Mouse (Mus musculus) forebrain, embryonic 14.5 days (tissue): ENCODE results near the gene Tpk1. TPM values are rescaled to one million over a fixed set of nuclear protein-coding genes. Genes with fewer than 3 reads are reported as not detected.

ENCODE experiments used
- ATAC-seq: fragments of 200-750 bp; cut with Nextera tagmentation; 2 replicates; pipeline ENCODE4 v1.8.0; 2017; ENCODE audit warnings: mild to moderate bottlenecking, moderate library complexity
- DNase-seq: peaks from one replicate; pipeline ENCODE4 v3.0.0-alpha.2; 2015; ENCODE audit warnings: low spot score
- H3K27ac ChIP-seq: fragments of 300-500 bp; sonication (generic); 2 replicates; pipeline ENCODE4 v1.5.1; 2014; ENCODE audit warnings: low read depth, mild to moderate bottlenecking, control low read depth, low read length, moderate library complexity
- H3K27me3 ChIP-seq: fragments of 300-500 bp; sonication (generic); replicated peaks from 2 replicates; pipeline ENCODE4 v1.6.1; 2014; ENCODE audit warnings: low read length, control low read depth, mixed read lengths; ENCODE audit not compliant: control insufficient read depth, insufficient read depth
- H3K36me3 ChIP-seq: fragments of 300-500 bp; sonication (generic); 2 replicates; pipeline ENCODE4 v1.6.1; 2014; ENCODE audit warnings: low read length, control low read depth; ENCODE audit not compliant: control insufficient read depth, insufficient read depth
- H3K4me1 ChIP-seq: fragments of 300-500 bp; sonication (generic); 2 replicates; pipeline ENCODE4 v1.6.1; 2014; ENCODE audit warnings: antibody characterized with exemption, low read length, control low read depth; ENCODE audit not compliant: control insufficient read depth, insufficient read depth
- H3K4me2 ChIP-seq: fragments of 300-500 bp; sonication (generic); 2 replicates; pipeline ENCODE4 v1.6.1; 2014; ENCODE audit warnings: mild to moderate bottlenecking, control low read depth, low read length
- H3K4me3 ChIP-seq: fragments of 300-500 bp; sonication (generic); 2 replicates; pipeline ENCODE4 v1.5.1; 2014; ENCODE audit warnings: low read depth, low read length, control low read depth
- H3K9ac ChIP-seq: fragments of 300-500 bp; sonication (generic); 2 replicates; pipeline ENCODE4 v1.6.1; 2014; ENCODE audit warnings: mild to moderate bottlenecking, low read length, control low read depth, moderate library complexity
- H3K9me3 ChIP-seq: fragments of 300-500 bp; sonication (generic); replicated peaks from 2 replicates; pipeline ENCODE4 v1.6.1; 2016; ENCODE audit warnings: low read length, control low read depth, mixed read lengths; ENCODE audit not compliant: control insufficient read depth
- WGBS: fragments of 180-500 bp; shearing (Covaris S2); extraction: QIAGEN DNeasy Blood & Tissue Kit; methylation state at CpG from one replicate; pipeline ENCODE4 v1.1.7; 2014; 5-methylcytosine and 5-hydroxymethylcytosine counted together
- polyA plus RNA-seq: library from polyadenylated mRNA; unstranded; fragments of >200 nt; fragmentation: Nextera tagmentation; extraction: Ambion mirVana; gene quantifications from 2 replicates; pipeline ENCODE4 v1.2.1, GENCODE M21; 2014

The Tpk1 gene
- polyA plus RNA-seq, 1 experiment from 2014 or later = 5.5 TPM

DNA sequence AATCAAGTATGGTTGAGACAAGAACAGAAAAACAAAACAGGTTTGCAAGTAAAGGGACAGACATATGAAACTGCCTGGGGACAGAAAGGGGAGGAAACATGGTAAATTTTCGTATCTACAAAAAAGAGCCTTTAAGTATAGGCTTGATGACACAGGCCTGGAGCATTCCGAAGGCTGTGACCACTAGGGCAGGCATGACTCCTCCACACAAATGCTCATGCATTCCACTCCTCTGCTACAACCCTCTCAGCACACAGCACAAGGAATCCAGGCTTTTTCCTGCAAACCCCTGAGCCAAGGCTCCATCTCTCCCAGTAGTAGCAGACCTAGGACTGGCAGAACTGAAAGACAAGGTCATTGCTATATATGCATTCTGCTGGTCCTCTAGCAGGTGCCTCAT, 179.4 kb downstream of the Tpk1 start:
- H3K4me1 ChIP-seq = no peaks in the 10 kb centered on the region
- no peaks in the 10 kb centered on the region for H3K9me3 ChIP-seq
- H3K4me2 ChIP-seq = no peak overlapping the region
- H3K4me3 ChIP-seq = no peak overlapping the region
- no peak overlapping the region for H3K9ac ChIP-seq
- ATAC-seq (no peak), DNase-seq (no peak)
- no peaks in the 10 kb centered on the region for H3K36me3 ChIP-seq
- H3K27me3 ChIP-seq = no peaks in the 10 kb centered on the region
- no peak overlapping the region for H3K27ac ChIP-seq
- 84% methylated on average over 2 of the region's 2 CpGs for WGBS

DNA sequence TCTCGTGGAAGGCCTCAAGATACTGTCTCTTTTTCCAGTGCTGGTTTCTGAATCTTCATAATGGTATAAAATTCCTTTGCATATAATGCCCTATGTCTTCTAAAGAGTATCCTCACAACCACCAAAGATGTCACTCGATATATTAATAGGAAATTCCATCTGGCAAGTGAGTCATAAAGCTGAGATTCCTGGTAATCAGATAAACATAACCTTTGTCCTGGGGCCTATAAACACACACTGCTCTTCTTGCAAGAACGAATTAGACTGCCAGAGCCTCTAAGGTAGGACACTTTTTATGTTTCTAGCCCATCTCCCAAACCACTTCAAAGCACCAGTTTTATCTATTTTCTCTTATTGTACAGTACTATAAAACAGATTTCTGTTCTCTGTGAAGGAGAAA, 185.4 kb downstream of the Tpk1 start:
- H3K4me1 ChIP-seq = no peaks in the 10 kb centered on the region
- WGBS = 83% methylated on average over 3 of the region's 3 CpGs

DNA sequence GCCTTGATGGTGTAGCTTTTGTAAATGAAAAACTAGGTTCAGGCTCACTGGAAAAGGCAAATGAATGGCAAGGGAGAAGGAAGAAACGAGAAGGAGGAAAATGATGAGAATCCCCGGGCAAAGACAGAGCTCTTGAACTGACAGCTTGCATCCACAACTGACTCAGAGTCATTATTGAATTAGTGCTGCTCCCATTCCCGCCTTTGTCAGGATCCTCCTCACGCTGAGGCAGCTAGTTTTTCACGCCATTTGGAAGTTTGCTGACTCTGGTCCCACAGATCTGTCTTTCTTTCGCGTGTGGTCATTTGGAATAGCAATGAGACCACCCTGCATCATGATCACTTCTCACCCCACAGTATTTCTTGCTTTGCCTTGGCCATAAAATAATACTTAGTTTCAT, 187.3 kb downstream of the Tpk1 start:
- H3K27ac ChIP-seq = no peak overlapping the region
- no peaks in the 10 kb centered on the region for H3K4me1 ChIP-seq
- H3K9me3 ChIP-seq = no peaks in the 10 kb centered on the region
- WGBS = 51% methylated on average over 7 of the region's 7 CpGs
- H3K36me3 ChIP-seq = no peaks in the 10 kb centered on the region
- no peak overlapping the region for H3K4me2 ChIP-seq
- no peak overlapping the region for H3K4me3 ChIP-seq
- DNase-seq (peak; percentile 1), ATAC-seq (no peak)
- no peak overlapping the region for H3K9ac ChIP-seq
- no peaks in the 10 kb centered on the region for H3K27me3 ChIP-seq

More for the DNA sequence above, 185.4 kb downstream of the Tpk1 start:
- Histone ChIP-seq H3K27me3 (no peaks in the 10 kb centered on the region), H3K9me3 (no peaks in the 10 kb centered on the region), H3K4me3 (no peak overlapping the region), H3K4me2 (no peak overlapping the region), H3K27ac (no peak overlapping the region), H3K9ac (no peak overlapping the region), H3K36me3 (no peaks in the 10 kb centered on the region)
- DNase-seq (no peak), ATAC-seq (no peak)

DNA sequence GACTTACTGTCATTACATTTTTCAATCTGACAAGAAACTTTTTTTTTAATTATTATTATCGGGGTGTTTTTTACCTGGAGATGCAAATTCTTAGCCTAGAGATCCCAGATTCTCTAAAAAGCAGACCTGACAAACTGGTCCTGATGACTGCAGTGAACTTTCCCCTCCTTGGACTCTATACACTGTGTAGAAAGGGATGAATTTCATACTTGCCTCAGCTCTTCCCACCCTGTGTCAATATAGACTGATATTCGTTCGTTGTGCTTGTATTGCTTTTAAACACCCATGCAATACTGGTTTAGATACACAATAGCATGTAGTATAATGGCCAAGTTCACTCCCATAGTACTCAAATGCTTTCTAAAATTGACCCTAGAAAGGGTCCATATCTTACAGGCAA, 189.7 kb downstream of the Tpk1 start:
- Histone ChIP-seq H3K36me3 (no peaks in the 10 kb centered on the region), H3K27me3 (no peaks in the 10 kb centered on the region), H3K4me2 (no peak overlapping the region), H3K4me1 (no peaks in the 10 kb centered on the region), H3K4me3 (no peak overlapping the region), H3K9me3 (no peaks in the 10 kb centered on the region), H3K9ac (no peak overlapping the region), H3K27ac (no peak overlapping the region)
- no peak for ATAC-seq
- no peak for DNase-seq
- WGBS = 95% methylated on average over 3 of the region's 3 CpGs

DNA sequence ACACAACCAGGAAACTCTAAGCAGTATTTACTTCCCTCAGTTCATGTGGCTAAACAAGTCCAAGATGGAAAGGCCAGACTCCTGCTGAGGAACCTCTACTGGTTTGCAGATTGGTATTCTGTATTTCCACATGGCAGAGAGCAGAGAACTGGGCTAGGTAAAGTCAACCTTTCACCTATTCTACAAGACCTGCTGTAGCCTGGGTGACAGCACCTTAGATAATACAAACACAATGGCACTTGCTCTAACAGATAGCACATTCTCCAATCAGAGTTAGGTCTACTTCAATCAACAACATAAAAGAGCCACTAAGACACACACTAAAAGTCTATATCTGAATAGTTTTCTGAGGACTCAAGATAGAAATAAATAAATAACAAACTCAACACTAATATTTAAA, 190.2 kb downstream of the Tpk1 start:
- Histone ChIP-seq H3K4me2 (no peak overlapping the region), H3K9me3 (no peaks in the 10 kb centered on the region), H3K36me3 (no peaks in the 10 kb centered on the region), H3K4me1 (no peaks in the 10 kb centered on the region), H3K4me3 (no peak overlapping the region), H3K27me3 (no peaks in the 10 kb centered on the region), H3K9ac (no peak overlapping the region), H3K27ac (no peak overlapping the region)
- DNase-seq = no peak
- ATAC-seq = no peak

DNA sequence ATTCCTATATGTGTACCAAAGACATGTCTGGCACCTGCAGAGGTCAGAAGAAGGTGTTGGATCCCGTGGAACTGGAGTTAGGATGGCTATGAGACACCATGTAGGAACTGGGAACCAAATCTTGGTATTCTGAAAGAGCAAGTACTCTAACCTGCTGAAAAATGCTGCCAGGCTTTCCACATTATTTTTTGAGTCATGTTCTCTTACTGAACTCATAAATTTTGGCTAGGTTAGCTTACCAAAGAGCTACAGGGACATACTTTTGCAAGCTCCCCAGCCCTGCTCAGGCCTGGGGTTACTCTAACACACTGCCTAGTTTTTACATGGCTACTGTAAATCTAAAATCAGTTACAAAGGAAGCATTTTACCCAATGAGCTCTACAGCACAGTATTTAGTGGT, 194.5 kb downstream of the Tpk1 start:
- no peak for DNase-seq
- H3K4me2 ChIP-seq = no peak overlapping the region
- ATAC-seq = no peak
- H3K27me3 ChIP-seq = no peaks in the 10 kb centered on the region
- WGBS = 87% methylated on average over 1 of the region's 1 CpGs
- H3K9ac ChIP-seq = no peak overlapping the region
- H3K36me3 ChIP-seq = no peaks in the 10 kb centered on the region
- H3K4me3 ChIP-seq = no peak overlapping the region
- H3K4me1 ChIP-seq = no peaks in the 10 kb centered on the region
- H3K9me3 ChIP-seq = no peaks in the 10 kb centered on the region
- no peak overlapping the region for H3K27ac ChIP-seq

DNA sequence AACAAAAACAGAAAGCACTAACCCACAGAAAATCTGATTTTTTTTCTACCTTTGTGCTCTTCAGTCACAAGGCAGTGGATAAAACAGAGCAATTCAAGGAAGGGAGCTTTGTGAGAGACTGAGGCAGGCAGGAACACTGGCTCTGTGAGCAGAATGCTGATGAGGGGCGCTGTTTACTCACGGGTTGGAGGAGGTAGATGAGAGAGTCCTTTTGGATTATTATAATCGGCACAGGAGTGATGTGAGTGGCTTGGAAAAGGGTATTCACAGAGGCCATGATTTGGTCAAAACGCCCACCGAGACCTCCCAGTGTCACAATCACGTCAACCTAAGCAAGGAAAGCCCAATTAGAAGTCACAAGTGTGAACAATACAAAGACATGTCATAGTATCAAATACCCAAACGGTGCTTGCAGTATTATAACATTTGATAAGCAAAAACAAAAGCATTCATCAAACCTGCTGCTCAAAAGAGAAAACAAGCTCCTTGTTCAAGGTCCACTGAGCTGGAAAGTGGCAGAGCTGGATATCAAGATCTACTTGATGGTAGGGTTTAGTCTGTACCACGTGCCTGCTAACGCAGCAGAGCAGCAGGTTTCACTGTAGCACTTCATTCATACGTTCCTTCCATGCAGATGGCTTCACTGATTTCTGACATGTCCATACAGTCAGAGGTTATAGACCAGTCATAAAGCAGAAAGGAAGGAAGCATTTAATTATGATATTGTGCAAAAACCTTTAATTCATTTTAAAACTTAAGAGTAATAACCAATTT, 197.1 kb downstream of the Tpk1 start:
- H3K36me3 ChIP-seq = no peaks in the 10 kb centered on the region
- H3K27me3 ChIP-seq = no peaks in the 10 kb centered on the region
- H3K4me3 ChIP-seq = no peak overlapping the region
- no peak for DNase-seq
- no peak overlapping the region for H3K9ac ChIP-seq
- no peak overlapping the region for H3K4me2 ChIP-seq
- H3K27ac ChIP-seq = no peak overlapping the region
- no peaks in the 10 kb centered on the region for H3K9me3 ChIP-seq
- no peaks in the 10 kb centered on the region for H3K4me1 ChIP-seq
- WGBS = 27% methylated on average over 10 of the region's 10 CpGs
- peak; percentile 42; the same call in 1 of the 2 replicates for ATAC-seq

DNA sequence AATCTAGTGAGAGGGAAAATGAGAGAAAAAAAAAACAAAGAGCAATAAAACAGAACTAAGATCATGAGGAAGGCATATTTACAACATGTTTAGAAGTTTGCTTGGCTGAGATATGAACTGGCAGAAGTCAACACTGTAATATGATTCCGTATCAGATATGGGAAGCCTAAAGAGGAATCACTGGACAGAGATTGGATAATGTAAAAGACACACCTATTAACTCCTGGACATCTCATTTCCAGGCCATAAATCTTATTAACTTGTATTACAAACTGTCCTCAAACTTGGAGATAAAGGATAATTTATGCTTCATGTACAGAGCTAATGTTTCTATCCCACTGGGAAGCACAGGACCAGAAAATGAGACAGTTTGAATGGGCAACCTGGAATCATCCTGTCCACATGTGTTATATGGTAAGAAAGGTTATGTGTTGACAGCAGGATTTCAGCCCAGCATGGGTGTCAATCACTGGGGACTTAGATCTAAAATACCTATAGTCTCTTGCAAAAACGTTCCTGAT, 203.2 kb downstream of the Tpk1 start:
- Histone ChIP-seq H3K27me3 (no peaks in the 10 kb centered on the region), H3K4me3 (no peak overlapping the region), H3K9ac (no peak overlapping the region), H3K27ac (no peak overlapping the region), H3K9me3 (no peaks in the 10 kb centered on the region), H3K4me1 (no peaks in the 10 kb centered on the region), H3K4me2 (no peak overlapping the region), H3K36me3 (no peaks in the 10 kb centered on the region)
- DNase-seq = no peak
- ATAC-seq = peak; percentile 22; the same call in 1 of the 2 replicates
- WGBS = 64% methylated on average over 2 of the region's 2 CpGs

DNA sequence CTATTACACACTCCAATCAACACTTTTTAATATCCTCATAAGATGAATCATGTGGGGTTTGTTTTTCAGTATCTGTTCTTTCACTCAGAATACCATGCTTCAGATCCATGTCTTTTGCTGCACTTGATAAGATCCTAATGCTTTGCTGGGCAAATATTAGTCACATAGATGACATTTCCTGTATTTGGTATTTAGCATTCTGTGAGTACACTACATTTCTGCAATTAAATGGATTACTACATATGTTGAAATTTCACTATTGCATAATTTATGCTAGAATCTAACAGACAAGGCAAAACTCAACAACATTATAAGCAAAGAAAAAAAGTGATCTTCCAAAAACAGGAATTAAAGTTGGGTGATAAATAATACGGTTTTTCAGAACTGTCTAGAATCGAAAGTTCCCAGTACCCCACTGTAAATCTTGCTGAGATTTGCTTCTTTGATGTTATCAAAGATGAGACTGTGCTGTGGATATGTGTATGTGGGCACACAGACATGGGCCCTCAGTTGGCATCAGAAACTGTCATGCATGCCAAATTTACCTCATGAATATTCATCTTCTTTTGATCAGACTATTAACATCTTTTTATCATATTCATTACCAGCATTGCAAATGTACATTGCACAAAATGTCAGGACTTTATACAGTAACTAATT, 203.8 kb downstream of the Tpk1 start:
- DNase-seq (peak; percentile 85), ATAC-seq (peak; percentile 89)
- H3K36me3 ChIP-seq = no peaks in the 10 kb centered on the region
- no peaks in the 10 kb centered on the region for H3K27me3 ChIP-seq
- H3K27ac ChIP-seq = no peak overlapping the region
- no peak overlapping the region for H3K9ac ChIP-seq
- H3K4me3 ChIP-seq = no peak overlapping the region
- no peak overlapping the region for H3K4me2 ChIP-seq
- no peaks in the 10 kb centered on the region for H3K4me1 ChIP-seq
- no peaks in the 10 kb centered on the region for H3K9me3 ChIP-seq
- WGBS = 65% methylated on average over 2 of the region's 2 CpGs
